Mouse (Mus musculus) embryonic facial prominence, embryonic 13.5 days (tissue): ENCODE measurements around the gene Tnn. TPM values are rescaled to one million over a fixed set of nuclear protein-coding genes. Genes with fewer than 3 reads are reported as not detected.

ENCODE experiments used
- ATAC-seq: fragments of 200-750 bp; cut with Nextera tagmentation; 2 replicates; pipeline ENCODE4 v1.8.0; 2017; ENCODE audit warnings: low read depth; ENCODE audit not compliant: insufficient number of reproducible peaks, insufficient read depth, low FRiP score, low TSS enrichment
- H3K27ac ChIP-seq: fragments of 300-500 bp; sonication (generic); 2 replicates; pipeline ENCODE4 v1.5.1; 2015; ENCODE audit warnings: moderate library complexity, mild to moderate bottlenecking, inconsistent platforms
- H3K27me3 ChIP-seq: fragments of 300-500 bp; sonication (generic); 2 replicates; pipeline ENCODE4 v1.6.1; 2015; ENCODE audit warnings: mild to moderate bottlenecking, inconsistent platforms
- H3K36me3 ChIP-seq: fragments of 300-500 bp; sonication (generic); 2 replicates; pipeline ENCODE4 v1.6.1; 2015; ENCODE audit warnings: mild to moderate bottlenecking, inconsistent platforms
- H3K4me1 ChIP-seq: fragments of 300-500 bp; sonication (generic); 2 replicates; pipeline ENCODE4 v1.6.1; 2015; ENCODE audit warnings: inconsistent platforms
- H3K4me2 ChIP-seq: fragments of 300-500 bp; sonication (generic); 2 replicates; pipeline ENCODE4 v1.6.1; 2015; ENCODE audit warnings: moderate library complexity, mild to moderate bottlenecking, inconsistent platforms
- H3K4me3 ChIP-seq: fragments of 300-500 bp; sonication (generic); 2 replicates; pipeline ENCODE4 v1.5.1; 2015; ENCODE audit warnings: mild to moderate bottlenecking, inconsistent platforms
- H3K9ac ChIP-seq: fragments of 300-500 bp; sonication (generic); 2 replicates; pipeline ENCODE4 v1.6.1; 2015; ENCODE audit warnings: mild to moderate bottlenecking, inconsistent platforms
- H3K9me3 ChIP-seq: fragments of 300-500 bp; sonication (generic); 2 replicates; pipeline ENCODE4 v1.6.1; 2016; ENCODE audit warnings: inconsistent platforms
- WGBS: fragments of 180-500 bp; shearing (Covaris S2); methylation state at CpG from one replicate; pipeline ENCODE4 v1.1.7; 2015; ENCODE audit warnings: mixed read lengths; 5-methylcytosine and 5-hydroxymethylcytosine counted together
- polyA plus RNA-seq: library from polyadenylated mRNA; unstranded; fragments of >200 nt; fragmentation: Nextera tagmentation; extraction: Ambion mirVana; gene quantifications from 2 replicates; pipeline ENCODE4 v1.2.1, GENCODE M21; 2015

The Tnn gene
- polyA plus RNA-seq, 1 experiment from 2014 or later = 7.8 TPM

DNA sequence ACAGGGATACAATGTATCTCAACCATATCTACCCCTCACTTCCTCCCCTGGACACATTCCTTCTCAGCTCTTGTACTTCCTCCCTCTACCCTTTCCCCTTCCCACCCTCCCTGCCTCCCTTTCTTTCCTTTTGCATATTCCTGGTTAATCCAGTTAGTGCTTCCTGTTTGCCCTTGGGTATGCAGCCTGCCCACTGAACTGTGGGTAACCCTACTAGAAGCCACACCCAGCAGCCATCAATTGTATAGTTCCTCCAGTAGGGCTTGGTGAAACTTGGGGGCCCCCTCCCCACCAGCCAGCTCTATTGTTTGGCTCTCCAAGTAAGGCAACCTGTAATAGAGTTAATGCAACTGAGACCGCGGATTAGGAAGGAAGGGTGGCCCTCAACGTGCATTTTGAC lies 7.8 kb downstream of the Tnn start:
- no peak overlapping the region for H3K27ac ChIP-seq
- 84% methylated on average over 3 of the region's 3 CpGs for WGBS
- no peak overlapping the region for H3K4me3 ChIP-seq
- H3K9ac ChIP-seq = no peak overlapping the region
- peaks cover 23% of the 10 kb centered on the region; the same call in 1 of the 2 replicates for H3K27me3 ChIP-seq
- no peak for ATAC-seq
- no peak overlapping the region for H3K4me2 ChIP-seq
- H3K36me3 ChIP-seq = no peaks in the 10 kb centered on the region
- H3K4me1 ChIP-seq = peaks cover 26% of the 10 kb centered on the region
- H3K9me3 ChIP-seq = no peaks in the 10 kb centered on the region

DNA sequence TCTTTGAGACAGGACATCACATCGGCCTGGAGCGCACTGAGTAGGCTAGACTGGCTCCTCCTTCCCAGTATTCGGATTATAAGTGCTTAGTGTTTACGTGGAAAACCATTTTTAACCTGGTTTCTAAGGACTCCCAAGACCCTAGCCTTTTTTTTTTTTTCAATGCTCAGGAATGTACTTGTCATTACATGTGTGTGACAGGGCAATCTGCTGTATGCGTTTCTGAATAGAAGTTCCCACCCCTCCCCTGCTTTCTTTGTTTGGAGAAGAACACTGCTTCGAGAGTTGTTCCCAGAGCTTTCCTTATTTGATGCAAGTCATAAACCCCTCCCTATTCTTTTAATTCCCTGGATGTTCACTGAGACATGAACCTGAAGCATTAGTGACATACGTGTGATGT lies 9.0 kb downstream of the Tnn start:
- H3K27ac ChIP-seq = no peak overlapping the region
- no peaks in the 10 kb centered on the region for H3K9me3 ChIP-seq
- ATAC-seq = no peak
- peaks cover 22% of the 10 kb centered on the region for H3K4me1 ChIP-seq
- no peak overlapping the region for H3K4me2 ChIP-seq
- H3K27me3 ChIP-seq = peaks cover 23% of the 10 kb centered on the region; the same call in 1 of the 2 replicates
- WGBS = 69% methylated on average over 7 of the region's 7 CpGs
- H3K36me3 ChIP-seq = no peaks in the 10 kb centered on the region
- H3K9ac ChIP-seq = no peak overlapping the region
- no peak overlapping the region for H3K4me3 ChIP-seq

DNA sequence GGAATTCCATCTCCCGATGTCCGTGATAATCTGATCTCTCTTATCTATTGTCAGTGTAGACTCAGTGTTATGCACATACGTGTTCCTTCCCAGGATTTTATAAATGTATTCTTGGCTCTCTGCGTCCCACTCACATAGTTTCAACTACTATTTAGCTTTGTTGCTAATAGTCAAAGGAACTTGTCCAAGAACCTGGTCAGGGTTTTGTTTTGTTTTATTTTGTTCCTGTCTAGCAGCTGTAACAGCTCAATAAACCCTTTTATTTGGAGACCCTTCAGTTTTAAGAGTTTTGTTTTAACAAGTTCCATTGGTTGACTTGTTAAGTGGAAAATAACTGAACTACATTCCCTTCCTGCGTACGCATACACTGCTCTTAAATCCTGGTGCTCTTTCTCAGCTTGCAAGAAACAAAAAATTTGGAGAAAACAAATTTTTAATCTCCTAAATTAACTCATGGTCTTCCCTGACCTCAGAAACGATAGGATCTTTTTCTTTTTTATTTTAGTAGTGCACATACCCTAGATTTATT lies 17.0 kb downstream of the Tnn start:
- 0 out of 2 replicates have a peak, but pooled peaks cover 3% of the 10 kb centered on the region for H3K27me3 ChIP-seq
- H3K9ac ChIP-seq = no peak overlapping the region
- H3K36me3 ChIP-seq = no peaks in the 10 kb centered on the region
- H3K9me3 ChIP-seq = no peaks in the 10 kb centered on the region
- H3K4me3 ChIP-seq = no peak overlapping the region
- H3K4me1 ChIP-seq = peaks cover 9% of the 10 kb centered on the region; the same call in 1 of the 2 replicates
- ATAC-seq = no peak
- 88% methylated on average over 7 of the region's 7 CpGs for WGBS
- H3K27ac ChIP-seq = no peak overlapping the region
- no peak overlapping the region for H3K4me2 ChIP-seq

DNA sequence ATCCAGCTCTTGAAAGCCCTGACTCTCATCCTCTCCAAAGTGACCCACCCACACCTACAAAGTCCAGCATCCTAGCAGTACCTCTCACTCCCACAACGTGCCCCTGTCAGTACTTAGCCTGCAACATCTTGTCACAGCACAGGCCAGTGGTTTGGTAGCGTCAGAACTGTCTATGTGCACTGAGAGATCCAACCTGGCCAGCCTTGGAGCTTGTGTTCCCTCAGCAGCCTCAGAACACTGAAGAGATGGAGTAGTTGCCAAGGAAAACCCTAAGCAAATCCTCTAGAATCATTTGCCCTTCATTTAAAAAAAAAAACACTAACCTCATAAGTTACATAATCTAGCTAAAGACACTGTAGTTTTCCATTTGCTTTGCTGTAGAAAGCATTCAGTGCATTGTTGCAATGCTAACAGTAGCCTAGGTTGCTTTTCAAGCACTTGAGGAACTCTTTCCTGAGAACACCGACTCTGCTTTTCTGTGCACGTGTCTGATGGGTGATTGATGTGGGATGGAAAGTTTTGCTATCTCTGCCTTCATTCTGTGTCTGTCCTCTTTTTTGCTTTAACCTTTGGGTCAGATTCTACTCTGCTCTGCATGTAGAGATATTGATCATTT lies 19.8 kb downstream of the Tnn start:
- Histone ChIP-seq H3K4me1 (peaks cover 3% of the 10 kb centered on the region; the same call in 1 of the 2 replicates), H3K9me3 (no peaks in the 10 kb centered on the region), H3K36me3 (no peaks in the 10 kb centered on the region), H3K4me2 (no peak overlapping the region), H3K27me3 (no peaks in the 10 kb centered on the region), H3K27ac (no peak overlapping the region), H3K9ac (no peak overlapping the region), H3K4me3 (no peak overlapping the region)
- no peak for ATAC-seq
- WGBS = 72% methylated on average over 4 of the region's 4 CpGs

DNA sequence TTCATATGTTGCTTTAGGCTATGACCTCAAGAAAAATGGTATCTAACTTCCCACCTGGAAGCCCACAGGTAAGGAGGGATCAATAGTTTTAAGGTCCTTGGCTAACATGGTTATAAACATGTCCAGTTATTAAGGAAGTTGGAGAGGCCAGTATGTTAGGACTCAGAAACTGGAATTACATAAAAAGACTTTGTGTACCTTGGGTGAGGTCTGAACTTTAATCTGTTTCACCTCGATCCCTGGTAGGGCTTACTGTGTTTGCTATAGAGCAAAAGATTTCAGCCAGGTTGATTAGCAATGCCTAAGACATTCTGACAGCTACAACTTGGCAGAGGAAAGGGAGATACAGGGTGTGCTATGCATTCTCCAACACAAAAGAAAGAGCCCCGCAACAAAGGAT lies 29.4 kb downstream of the Tnn start:
- H3K4me1 ChIP-seq = no peaks in the 10 kb centered on the region
- no peak overlapping the region for H3K4me3 ChIP-seq
- H3K36me3 ChIP-seq = no peaks in the 10 kb centered on the region
- H3K9ac ChIP-seq = no peak overlapping the region
- H3K27ac ChIP-seq = no peak overlapping the region
- H3K9me3 ChIP-seq = no peaks in the 10 kb centered on the region
- no peak overlapping the region for H3K4me2 ChIP-seq
- ATAC-seq = no peak
- H3K27me3 ChIP-seq = peaks cover 5% of the 10 kb centered on the region; the same call in 1 of the 2 replicates
- WGBS = 81% methylated on average over 2 of the region's 2 CpGs

DNA sequence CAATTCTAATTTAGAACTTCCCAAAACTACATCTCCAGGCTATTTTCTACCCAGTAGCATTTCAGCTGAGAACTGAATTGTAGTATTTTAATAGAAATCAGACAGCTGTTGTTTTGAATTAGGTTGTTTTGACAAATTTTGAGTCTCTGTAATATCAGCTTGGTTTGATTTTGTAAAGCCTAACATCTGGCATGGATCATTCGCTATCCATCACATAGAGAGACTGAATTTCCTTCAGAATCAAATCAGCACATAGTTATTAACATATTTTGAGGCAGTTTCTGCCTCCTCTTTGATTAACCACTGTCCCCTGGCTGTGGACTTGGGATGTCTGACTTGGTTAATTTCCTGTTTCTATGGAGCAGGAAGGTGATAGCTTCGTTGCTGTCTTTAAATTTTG lies 44.8 kb downstream of the Tnn start:
- Histone ChIP-seq H3K9ac (no peak overlapping the region), H3K27me3 (no peaks in the 10 kb centered on the region; the same call in 1 of the 2 replicates), H3K27ac (peak overlapping the region; percentile 28), H3K4me3 (no peak overlapping the region), H3K36me3 (no peaks in the 10 kb centered on the region), H3K9me3 (no peaks in the 10 kb centered on the region), H3K4me2 (no peak overlapping the region), H3K4me1 (peaks cover 11% of the 10 kb centered on the region; the same call in 1 of the 2 replicates)
- 17% methylated on average over 2 of the region's 2 CpGs for WGBS
- ATAC-seq = no peak

DNA sequence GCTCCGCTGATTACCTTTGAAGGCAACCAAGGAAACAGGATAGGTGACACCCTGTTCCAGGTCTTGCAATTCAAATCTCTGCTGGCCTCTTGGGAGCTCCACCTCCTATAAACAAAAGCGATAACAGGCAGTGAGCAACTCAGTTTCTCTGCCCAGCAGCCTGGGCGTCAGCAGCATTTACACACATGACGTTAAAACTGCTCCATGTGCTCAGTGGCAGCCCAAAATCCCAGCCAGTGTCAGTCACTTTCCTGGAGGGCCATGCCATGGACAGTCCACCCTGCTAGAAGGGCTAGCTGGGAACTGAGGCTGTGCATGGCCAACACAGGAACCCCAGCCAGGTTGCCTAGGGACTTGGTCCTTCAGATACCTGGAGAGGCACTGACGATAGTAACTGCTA lies 48.0 kb downstream of the Tnn start:
- peaks cover 11% of the 10 kb centered on the region; the same call in 1 of the 2 replicates for H3K4me1 ChIP-seq
- no peak overlapping the region for H3K4me3 ChIP-seq
- no peaks in the 10 kb centered on the region; the same call in 1 of the 2 replicates for H3K27me3 ChIP-seq
- no peak overlapping the region for H3K4me2 ChIP-seq
- no peak overlapping the region for H3K27ac ChIP-seq
- WGBS = 88% methylated on average over 5 of the region's 5 CpGs
- ATAC-seq = no peak
- H3K36me3 ChIP-seq = no peaks in the 10 kb centered on the region
- no peaks in the 10 kb centered on the region for H3K9me3 ChIP-seq
- no peak overlapping the region for H3K9ac ChIP-seq

DNA sequence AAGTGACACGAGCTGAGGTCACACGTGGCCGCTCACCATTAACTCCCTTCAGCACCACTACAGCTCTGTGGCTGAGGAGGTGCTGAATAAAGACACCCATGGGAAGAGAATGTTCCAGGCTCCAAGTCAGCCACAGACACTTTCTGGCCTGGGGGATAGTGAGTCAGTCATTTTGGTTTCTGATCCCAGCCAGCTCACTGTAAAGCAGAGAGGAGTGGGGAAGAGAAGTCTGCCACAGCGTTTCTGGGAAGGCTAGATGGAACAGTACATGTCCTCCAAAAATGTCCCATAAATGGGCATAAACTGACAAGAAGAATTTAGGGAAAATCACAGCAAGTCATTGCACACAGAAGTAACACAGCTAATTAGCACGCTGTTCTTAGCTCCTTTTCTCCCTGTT lies 52.4 kb downstream of the Tnn start:
- Histone ChIP-seq H3K9ac (no peak overlapping the region), H3K4me1 (no peaks in the 10 kb centered on the region), H3K27ac (no peak overlapping the region), H3K27me3 (no peaks in the 10 kb centered on the region; the same call in 1 of the 2 replicates), H3K4me3 (no peak overlapping the region), H3K9me3 (no peaks in the 10 kb centered on the region), H3K4me2 (no peak overlapping the region), H3K36me3 (no peaks in the 10 kb centered on the region)
- 79% methylated on average over 5 of the region's 5 CpGs for WGBS
- no peak for ATAC-seq

DNA sequence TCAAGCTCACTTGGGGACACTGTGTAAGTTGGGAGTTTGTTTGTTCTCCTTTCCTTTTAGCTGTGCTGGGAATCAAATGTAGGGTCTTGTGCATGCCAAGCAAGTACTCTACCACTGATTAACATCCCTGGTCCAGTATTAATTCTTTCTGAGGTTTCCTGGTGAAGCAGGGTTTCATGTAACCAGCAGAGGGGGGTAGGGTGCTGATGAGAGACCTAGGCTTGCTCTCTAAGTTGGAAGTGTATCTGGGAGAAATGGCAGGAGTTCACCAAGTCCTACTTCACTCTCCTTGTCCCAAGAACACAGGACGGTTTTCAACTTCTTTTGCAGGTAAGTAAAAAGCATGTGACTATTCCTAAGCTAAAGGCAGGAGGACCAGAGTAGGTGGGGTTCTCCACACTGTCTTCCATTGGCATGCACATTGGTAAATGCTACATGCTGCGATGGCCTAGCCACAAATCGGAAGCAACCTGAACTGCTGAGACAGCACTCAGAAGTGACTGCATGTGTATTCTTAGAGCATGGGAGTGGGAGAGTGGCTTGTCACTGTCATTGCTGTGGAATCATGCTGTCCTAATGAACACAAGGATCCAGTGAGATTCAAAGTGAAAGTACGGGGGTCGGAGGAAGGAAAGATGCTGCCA lies 53.6 kb downstream of the Tnn start:
- 82% methylated on average over 5 of the region's 5 CpGs for WGBS
- no peaks in the 10 kb centered on the region for H3K9me3 ChIP-seq

DNA sequence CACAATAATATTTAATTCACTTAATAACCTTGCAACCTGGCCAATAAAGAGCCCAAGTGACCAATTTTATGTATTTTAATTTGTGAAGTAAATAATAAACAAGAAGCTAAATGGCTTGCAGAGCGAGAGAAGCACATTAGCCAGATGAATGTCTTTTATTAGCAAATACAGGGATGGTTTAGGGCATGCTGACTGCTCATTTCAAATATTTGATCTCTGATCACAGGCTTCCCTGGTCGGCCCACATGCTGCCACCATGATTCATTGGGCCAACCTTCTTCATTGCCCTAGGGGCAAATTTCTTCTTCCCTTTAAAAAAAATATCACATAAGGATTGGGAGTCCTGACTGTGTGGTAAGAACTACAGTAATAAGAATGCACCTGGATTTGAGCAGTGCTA lies 66.7 kb downstream of the Tnn start:
- no peak for ATAC-seq

More for the DNA sequence above, 53.6 kb downstream of the Tnn start:
- H3K27me3 ChIP-seq = no peaks in the 10 kb centered on the region
- no peak overlapping the region for H3K4me2 ChIP-seq
- H3K36me3 ChIP-seq = no peaks in the 10 kb centered on the region
- ATAC-seq = no peak
- no peaks in the 10 kb centered on the region for H3K4me1 ChIP-seq
- H3K4me3 ChIP-seq = no peak overlapping the region
- no peak overlapping the region for H3K9ac ChIP-seq
- no peak overlapping the region for H3K27ac ChIP-seq

DNA sequence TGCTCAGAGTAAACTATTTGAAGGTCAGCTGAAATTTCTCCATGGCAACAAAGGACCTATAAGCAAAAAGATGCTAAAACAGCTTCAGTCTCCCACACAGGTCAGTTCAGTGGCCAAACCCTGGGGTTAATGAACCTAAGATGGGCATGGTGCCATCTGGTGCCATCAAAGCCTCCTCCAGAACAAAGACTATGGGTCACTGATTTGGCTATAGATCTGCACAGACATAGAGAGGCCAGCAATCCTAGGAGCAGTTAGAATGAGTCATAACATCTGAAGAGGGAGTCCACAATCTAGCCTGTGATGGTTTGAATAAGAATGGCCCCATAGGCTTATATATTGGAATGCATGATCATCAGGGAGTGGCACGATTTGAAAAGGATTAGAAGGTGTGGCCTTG lies 69.1 kb downstream of the Tnn start:
- ATAC-seq = no peak
- 76% methylated on average over 1 of the region's 1 CpGs for WGBS
- H3K27ac ChIP-seq = no peak overlapping the region

More for the DNA sequence above, 66.7 kb downstream of the Tnn start:
- Histone ChIP-seq H3K4me3 (no peak overlapping the region), H3K4me2 (no peak overlapping the region), H3K4me1 (no peaks in the 10 kb centered on the region), H3K27me3 (no peaks in the 10 kb centered on the region), H3K27ac (no peak overlapping the region), H3K36me3 (no peaks in the 10 kb centered on the region), H3K9me3 (no peaks in the 10 kb centered on the region), H3K9ac (no peak overlapping the region)
- 73% methylated on average over 2 of the region's 2 CpGs for WGBS

DNA sequence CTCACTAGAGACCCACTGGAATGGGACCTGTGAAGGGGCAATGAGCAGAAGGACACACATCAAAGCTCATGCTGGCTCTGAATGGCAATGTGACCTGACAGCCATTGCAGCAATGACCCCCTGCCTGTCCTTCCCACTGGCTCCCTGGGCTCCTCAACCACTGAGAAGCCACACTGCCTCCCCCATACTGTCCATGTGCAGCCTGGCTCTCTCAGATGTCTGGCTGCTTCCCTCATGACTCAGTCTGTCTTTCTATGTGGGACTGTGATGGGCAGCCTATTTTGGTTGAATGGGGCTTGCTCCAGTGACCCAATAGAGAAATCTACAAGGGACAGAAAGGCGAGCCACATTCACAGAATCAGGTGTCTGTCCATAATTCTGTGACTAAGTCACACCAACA lies 70.7 kb downstream of the Tnn start:
- H3K9ac ChIP-seq = no peak overlapping the region
- no peaks in the 10 kb centered on the region for H3K36me3 ChIP-seq
- H3K9me3 ChIP-seq = no peaks in the 10 kb centered on the region
- WGBS = 81% methylated on average over 1 of the region's 1 CpGs
- H3K4me2 ChIP-seq = no peak overlapping the region
- no peak overlapping the region for H3K4me3 ChIP-seq
- H3K27ac ChIP-seq = no peak overlapping the region
- ATAC-seq = no peak
- H3K27me3 ChIP-seq = no peaks in the 10 kb centered on the region
- no peaks in the 10 kb centered on the region for H3K4me1 ChIP-seq

More for the DNA sequence above, 69.1 kb downstream of the Tnn start:
- Histone ChIP-seq H3K4me2 (no peak overlapping the region), H3K36me3 (no peaks in the 10 kb centered on the region), H3K9ac (no peak overlapping the region), H3K9me3 (no peaks in the 10 kb centered on the region), H3K27me3 (no peaks in the 10 kb centered on the region), H3K4me3 (no peak overlapping the region), H3K4me1 (no peaks in the 10 kb centered on the region)
